Mouse (Mus musculus) limb, embryonic 11.5 days (tissue): Measurements from ENCODE around the gene Ptpn3. TPM values are rescaled to one million over a fixed set of nuclear protein-coding genes. Genes with fewer than 3 reads are reported as not detected.
"Not testable (repeated sequence)": the region's sequence is repeated elsewhere in the genome, so short reads cannot be mapped to it uniquely, and the experiment has no call there.

Experiments used
- ATAC-seq: fragments of 200-750 bp; cut with Nextera tagmentation; 2 replicates; pipeline ENCODE4 v1.8.0; 2017; ENCODE audit warnings: low read depth; ENCODE audit not compliant: insufficient number of reproducible peaks, low FRiP score, low TSS enrichment
- DNase-seq: peaks from one replicate; pipeline ENCODE4 v3.0.0-alpha.2; 2015; ENCODE audit warnings: low spot score
- H3K27ac ChIP-seq: fragments of 300-500 bp; sonication (generic); replicated peaks from 2 replicates; pipeline ENCODE4 v1.5.1; 2014; ENCODE audit warnings: low read depth, mild to moderate bottlenecking, low read length
- H3K27me3 ChIP-seq: fragments of 300-500 bp; sonication (generic); 2 replicates; pipeline ENCODE4 v1.6.1; 2014; ENCODE audit warnings: mild to moderate bottlenecking, low read length, mixed read lengths; ENCODE audit not compliant: control insufficient read depth, insufficient read depth
- H3K36me3 ChIP-seq: fragments of 300-500 bp; sonication (generic); 2 replicates; pipeline ENCODE4 v1.6.1; 2014; ENCODE audit warnings: mild to moderate bottlenecking, low read length, moderate library complexity, mixed read lengths; ENCODE audit not compliant: control insufficient read depth, insufficient read depth
- H3K4me1 ChIP-seq: fragments of 300-500 bp; sonication (generic); 2 replicates; pipeline ENCODE4 v1.6.1; 2014; ENCODE audit warnings: low read length, mixed read lengths; ENCODE audit not compliant: control insufficient read depth, insufficient read depth
- H3K4me2 ChIP-seq: fragments of 300-500 bp; sonication (generic); 2 replicates; pipeline ENCODE4 v1.6.1; 2014; ENCODE audit warnings: low read depth, mild to moderate bottlenecking, moderate library complexity; ENCODE audit not compliant: severe bottlenecking
- H3K4me3 ChIP-seq: fragments of 300-500 bp; sonication (generic); 2 replicates; pipeline ENCODE4 v1.5.1; 2014; ENCODE audit warnings: low read depth, low read length
- H3K9ac ChIP-seq: fragments of 300-500 bp; sonication (generic); 2 replicates; pipeline ENCODE4 v1.6.1; 2014; ENCODE audit warnings: mild to moderate bottlenecking, low read length
- H3K9me3 ChIP-seq: fragments of 300-500 bp; sonication (generic); 2 replicates; pipeline ENCODE4 v1.6.1; 2016; ENCODE audit warnings: low read length; ENCODE audit not compliant: control insufficient read depth
- WGBS: fragments of 180-500 bp; shearing (Covaris S2); extraction: QIAGEN DNeasy Blood & Tissue Kit; methylation state at CpG from one replicate; pipeline ENCODE4 v1.1.7; 2014; 5-methylcytosine and 5-hydroxymethylcytosine counted together
- polyA plus RNA-seq: library from polyadenylated mRNA; unstranded; fragments of >200 nt; fragmentation: Nextera tagmentation; extraction: Ambion mirVana; gene quantifications from 2 replicates; pipeline ENCODE4 v1.2.1, GENCODE M21; 2014

The Ptpn3 gene
- polyA plus RNA-seq, 1 experiment from 2014 or later, result 0.73 TPM

- not testable (repeated sequence) for H3K9ac ChIP-seq, ATAC-seq, H3K4me3 ChIP-seq, H3K27ac ChIP-seq, H3K36me3 ChIP-seq, H3K4me1 ChIP-seq, H3K4me2 ChIP-seq, H3K27me3 ChIP-seq, DNase-seq, H3K9me3 ChIP-seq
- WGBS, result 95% methylated on average over 20 of the region's 20 CpGs
These were observed 102.8 kb downstream of the Ptpn3 start for GRCm38 (mm10) chr4:57198666-57199393.

GRCm38 (mm10) chr4:57191543-57192283 is 109.9 kb downstream of the Ptpn3 start:
- H3K4me1 ChIP-seq, result no peaks in the 10 kb centered on the region
- no peaks in the 10 kb centered on the region for H3K9me3 ChIP-seq
- H3K4me3 ChIP-seq, result no peak overlapping the region
- H3K27ac ChIP-seq, result no peak overlapping the region
- no peaks in the 10 kb centered on the region for H3K27me3 ChIP-seq
- no peak for ATAC-seq
- H3K36me3 ChIP-seq, result no peaks in the 10 kb centered on the region
- no peak overlapping the region for H3K9ac ChIP-seq
- 79% methylated on average over 9 of the region's 9 CpGs for WGBS
- no peak overlapping the region for H3K4me2 ChIP-seq
- DNase-seq, result no peak

- Histone ChIP-seq H3K36me3 (no peaks in the 10 kb centered on the region), H3K27ac (no peak overlapping the region), H3K27me3 (no peaks in the 10 kb centered on the region), H3K9me3 (no peaks in the 10 kb centered on the region), H3K4me3 (no peak overlapping the region), H3K9ac (no peak overlapping the region), H3K4me1 (no peaks in the 10 kb centered on the region), H3K4me2 (no peak overlapping the region)
- no peak for ATAC-seq
- no peak for DNase-seq
- WGBS, result 85% methylated on average over 2 of the region's 2 CpGs
These were observed 111.8 kb downstream of the Ptpn3 start for GRCm38 (mm10) chr4:57189881-57190280.

- no peaks in the 10 kb centered on the region for H3K27me3 ChIP-seq
- H3K27ac ChIP-seq, result no peak overlapping the region
- no peaks in the 10 kb centered on the region for H3K4me1 ChIP-seq
- no peak overlapping the region for H3K4me2 ChIP-seq
- no peak overlapping the region for H3K9ac ChIP-seq
- whole genome bisulfite sequencing, result 26% methylated on average over 6 of the region's 6 CpGs
- H3K9me3 ChIP-seq, result no peaks in the 10 kb centered on the region
- ATAC-seq, result no peak
- no peak overlapping the region for H3K4me3 ChIP-seq
- H3K36me3 ChIP-seq, result no peaks in the 10 kb centered on the region
- no peak for DNase-seq
These were observed 115.6 kb downstream of the Ptpn3 start for GRCm38 (mm10) chr4:57186035-57186434.

- DNase-seq, result no peak
- H3K4me3 ChIP-seq, result no peak overlapping the region
- H3K4me2 ChIP-seq, result no peak overlapping the region
- no peaks in the 10 kb centered on the region for H3K27me3 ChIP-seq
- no peaks in the 10 kb centered on the region for H3K4me1 ChIP-seq
- no peak overlapping the region for H3K27ac ChIP-seq
- WGBS, result 86% methylated on average over 8 of the region's 8 CpGs
- no peaks in the 10 kb centered on the region for H3K36me3 ChIP-seq
- no peaks in the 10 kb centered on the region for H3K9me3 ChIP-seq
- ATAC-seq, result no peak
- H3K9ac ChIP-seq, result no peak overlapping the region
These were observed 116.2 kb downstream of the Ptpn3 start for GRCm38 (mm10) chr4:57185462-57185861.

- no peaks in the 10 kb centered on the region for H3K27me3 ChIP-seq
- no peak overlapping the region for H3K4me3 ChIP-seq
- H3K9me3 ChIP-seq, result no peaks in the 10 kb centered on the region
- no peaks in the 10 kb centered on the region for H3K4me1 ChIP-seq
- 69% methylated on average over 4 of the region's 4 CpGs for WGBS
- H3K4me2 ChIP-seq, result no peak overlapping the region
- no peak overlapping the region for H3K9ac ChIP-seq
- no peak overlapping the region for H3K27ac ChIP-seq
- DNase-seq (no peak), ATAC-seq (no peak)
- no peaks in the 10 kb centered on the region for H3K36me3 ChIP-seq
These were observed 118.1 kb downstream of the Ptpn3 start for GRCm38 (mm10) chr4:57183493-57183892.

- Histone ChIP-seq H3K9me3 (no peaks in the 10 kb centered on the region), H3K9ac (no peak overlapping the region), H3K27ac (no peak overlapping the region), H3K4me3 (no peak overlapping the region), H3K4me2 (no peak overlapping the region), H3K4me1 (no peaks in the 10 kb centered on the region), H3K27me3 (no peaks in the 10 kb centered on the region), H3K36me3 (no peaks in the 10 kb centered on the region)
- DNase-seq (no peak), ATAC-seq (no peak)
- WGBS, result 74% methylated on average over 1 of the region's 1 CpGs
These were observed 120.1 kb downstream of the Ptpn3 start for GRCm38 (mm10) chr4:57181538-57181937.

GRCm38 (mm10) chr4:57178881-57179280 is 122.8 kb downstream of the Ptpn3 start:
- H3K9ac ChIP-seq, result no peak overlapping the region
- no peak overlapping the region for H3K27ac ChIP-seq
- H3K4me3 ChIP-seq, result no peak overlapping the region
- no peak overlapping the region for H3K4me2 ChIP-seq
- no peak for DNase-seq
- H3K4me1 ChIP-seq, result no peaks in the 10 kb centered on the region
- no peak for ATAC-seq
- no peaks in the 10 kb centered on the region for H3K9me3 ChIP-seq
- 81% methylated on average over 4 of the region's 4 CpGs for WGBS
- no peaks in the 10 kb centered on the region for H3K27me3 ChIP-seq
- H3K36me3 ChIP-seq, result no peaks in the 10 kb centered on the region
